Mouse (Mus musculus) ES-E14 (cell line): ENCODE measurements around the gene Zfp46. TPM values are rescaled to one million over a fixed set of nuclear protein-coding genes. Genes with fewer than 3 reads are reported as not detected.
A peak's percentile ranks its signal among the peaks of the same experiment; 100 is the strongest.

ENCODE experiments used
- DNase-seq: peaks from one replicate; pipeline ENCODE4 v3.0.0-alpha.2; 2013; ENCODE audit warnings: low read depth, low spot score
- H3K27ac ChIP-seq: 2 replicates; pipeline ENCODE4 v1.5.1; 2012; ENCODE audit warnings: low read depth, mild to moderate bottlenecking, low read length, moderate library complexity, mixed read lengths; ENCODE audit not compliant: poor library complexity, insufficient read depth, severe bottlenecking
- H3K36me3 ChIP-seq: 2 replicates; pipeline ENCODE4 v1.6.1; 2012; ENCODE audit warnings: mild to moderate bottlenecking, low read length, moderate library complexity, mixed read lengths; ENCODE audit not compliant: control insufficient read depth, poor library complexity, insufficient read depth, severe bottlenecking
- H3K4me1 ChIP-seq, 2 experiments: fragments of 150-350 bp in 1 of 2; sonication (generic) in 1 of 2; 2 replicates each; pipeline ENCODE4 v1.6.1; 2012; ENCODE audit warnings: low read length in 2 of 2, mild to moderate bottlenecking in 1 of 2, mixed read lengths in 1 of 2; ENCODE audit not compliant: control insufficient read depth in 2 of 2, insufficient read depth in 2 of 2, poor library complexity in 1 of 2
- H3K4me3 ChIP-seq, 2 experiments: fragments of 150-350 bp in 1 of 2; sonication (generic) in 1 of 2; 2 replicates each; pipeline ENCODE4 v1.5.1; 2012; ENCODE audit warnings: low read length in 2 of 2, low read depth in 1 of 2, mild to moderate bottlenecking in 1 of 2, mixed read lengths in 1 of 2; ENCODE audit not compliant: insufficient read depth in 1 of 2, poor library complexity in 1 of 2, severe bottlenecking in 1 of 2
- H3K9ac ChIP-seq: 2 replicates; pipeline ENCODE4 v1.6.1; 2012; ENCODE audit warnings: low read depth, mild to moderate bottlenecking, low read length, mixed read lengths; ENCODE audit not compliant: poor library complexity, insufficient read depth, severe bottlenecking
- H3K9me3 ChIP-seq: fragments of 150-350 bp; sonication (generic); 2 replicates; pipeline ENCODE4 v1.6.1; 2012; ENCODE audit warnings: low read depth, mild to moderate bottlenecking, low read length; ENCODE audit not compliant: control insufficient read depth, insufficient read depth
- CHD2 ChIP-seq: IDR thresholded peaks from 2 replicates; pipeline ENCODE4 v1.6.1; 2014; ENCODE audit warnings: mild to moderate bottlenecking, low read depth, low read length, inconsistent platforms
- HCFC1 ChIP-seq: IDR thresholded peaks from 2 replicates; pipeline ENCODE4 v1.6.1; 2012; ENCODE audit warnings: low read length, inconsistent platforms, borderline replicate concordance; ENCODE audit not compliant: insufficient read depth
- MAFK ChIP-seq: IDR thresholded peaks from 2 replicates; pipeline ENCODE4 v1.6.1; 2014; ENCODE audit warnings: mild to moderate bottlenecking, low read depth, low read length, inconsistent platforms; ENCODE audit not compliant: insufficient read depth
- ZC3H11A ChIP-seq: IDR thresholded peaks from 2 replicates; pipeline ENCODE4 v1.6.1; 2012; ENCODE audit warnings: low read depth, mild to moderate bottlenecking, inconsistent platforms, low read length, borderline replicate concordance
- ZNF384 ChIP-seq: IDR thresholded peaks from 2 replicates; pipeline ENCODE4 v1.6.1; 2012; ENCODE audit warnings: low read depth, low read length, inconsistent platforms
- in situ Hi-C, 2 experiments: fragments of 600-800 bp; cut with MboI; formaldehyde crosslinking; loops; one replicate each; pipeline ENCODE4 v1.15.1; 2025; ENCODE audit warnings: low sequenced_read_pairs in 2 of 2, inconsistent platforms in 1 of 2; ENCODE audit not compliant: unreplicated experiment in 2 of 2
- total RNA-seq: library from RNA; depleted of rRNA; stranded (reverse); fragments of 300-350 nt; gene quantifications from 2 replicates; pipeline ENCODE4 v1.2.3, GENCODE M21; 2012

Zfp46 gene
- total RNA-seq, 1 experiment, result 5.8 TPM

GRCm38 (mm10) chr4:136256696-136257095 is 27.8 kb upstream of the Zfp46 start:
- no peak for TF ChIP-seq CHD2
- TF ChIP-seq MAFK, result no peak
- TF ChIP-seq ZNF384, result no peak
- TF ChIP-seq HCFC1, result no peak
- TF ChIP-seq ZC3H11A, result no peak
- H3K9me3 ChIP-seq, result no peaks in the 10 kb centered on the region
- H3K4me3 ChIP-seq, result no peak overlapping the region
- no peak overlapping the region for H3K9ac ChIP-seq
- H3K27ac ChIP-seq, result no peak overlapping the region
- H3K4me1 ChIP-seq, result peaks cover 3 to 14% of the 10 kb centered on the region in 2 experiments
- in situ Hi-C loops, result no loop called here
- H3K36me3 ChIP-seq, result peaks cover 50% of the 10 kb centered on the region
- no peak for DNase-seq

- in situ Hi-C loops, result no loop called here
- Histone ChIP-seq H3K9me3 (no peaks in the 10 kb centered on the region), H3K36me3 (peaks cover 47% of the 10 kb centered on the region), H3K9ac (no peak overlapping the region), H3K4me1 (peaks cover 3 to 14% of the 10 kb centered on the region in 2 experiments), H3K27ac (peak overlapping the region; percentile 34; the same call in 1 of the 2 replicates), H3K4me3 (no peak overlapping the region)
- TF ChIP-seq HCFC1, result no peak
- no peak for DNase-seq
Measured at GRCm38 (mm10) chr4:136259916-136260315, 24.6 kb upstream of the Zfp46 start.

- TF ChIP-seq ZNF384 (no peak), HCFC1 (no peak), MAFK (no peak), CHD2 (no peak), ZC3H11A (no peak)
- Histone ChIP-seq H3K4me3 (no peak overlapping the region), H3K9me3 (no peaks in the 10 kb centered on the region), H3K36me3 (peaks cover 47% of the 10 kb centered on the region), H3K9ac (no peak overlapping the region), H3K4me1 (peaks cover 3 to 14% of the 10 kb centered on the region in 2 experiments), H3K27ac (peak overlapping the region; percentile 34; the same call in 1 of the 2 replicates)
- DNase-seq, result no peak
- in situ Hi-C loops, result no loop called here
Measured at GRCm38 (mm10) chr4:136260491-136261180, 23.8 kb upstream of the Zfp46 start.

- DNase-seq, result no peak
Measured at GRCm38 (mm10) chr4:136261912-136262311, 22.6 kb upstream of the Zfp46 start.

GRCm38 (mm10) chr4:136263555-136263954 is 20.9 kb upstream of the Zfp46 start:
- no peak overlapping the region for H3K9ac ChIP-seq
- no peak for DNase-seq
- H3K27ac ChIP-seq, result no peak overlapping the region
- H3K9me3 ChIP-seq, result no peaks in the 10 kb centered on the region
- no peak overlapping the region for H3K4me3 ChIP-seq
- in situ Hi-C loops, result no loop called here
- peaks cover 3 to 11% of the 10 kb centered on the region in 2 experiments for H3K4me1 ChIP-seq
- H3K36me3 ChIP-seq, result peaks cover 37% of the 10 kb centered on the region
- no peak for TF ChIP-seq CHD2
- TF ChIP-seq MAFK, result no peak
- no peak for TF ChIP-seq ZNF384
- TF ChIP-seq ZC3H11A, result no peak
- no peak for TF ChIP-seq HCFC1

More at GRCm38 (mm10) chr4:136261912-136262311, 22.6 kb upstream of the Zfp46 start:
- peaks cover 40% of the 10 kb centered on the region for H3K36me3 ChIP-seq
- no peaks in the 10 kb centered on the region for H3K9me3 ChIP-seq
- H3K4me1 ChIP-seq, result peaks cover 3 to 12% of the 10 kb centered on the region in 2 experiments
- no peak overlapping the region for H3K27ac ChIP-seq
- H3K9ac ChIP-seq, result no peak overlapping the region
- no peak overlapping the region for H3K4me3 ChIP-seq
- TF ChIP-seq ZNF384, result no peak
- no peak for TF ChIP-seq HCFC1
- TF ChIP-seq ZC3H11A, result no peak
- TF ChIP-seq MAFK, result no peak
- TF ChIP-seq CHD2, result no peak
- in situ Hi-C loops, result no loop called here
